Mouse (Mus musculus) adrenal gland, adult (tissue): ENCODE measurements at regions not wholly inside any gene's neighbourhood (a gene's known extent, or its start where the extent isn't known, plus 50 kb on each side); places are given as distances from the start of the nearest gene placed in this dataset.

Experiments used
- DNase-seq, 2 experiments: peaks; one replicate each; pipeline ENCODE4 v3.0.0; 2022 to 2023; ENCODE audit warnings: low spot score in 1 of 2; ENCODE audit not compliant: inconsistent age in 2 of 2

DNA sequence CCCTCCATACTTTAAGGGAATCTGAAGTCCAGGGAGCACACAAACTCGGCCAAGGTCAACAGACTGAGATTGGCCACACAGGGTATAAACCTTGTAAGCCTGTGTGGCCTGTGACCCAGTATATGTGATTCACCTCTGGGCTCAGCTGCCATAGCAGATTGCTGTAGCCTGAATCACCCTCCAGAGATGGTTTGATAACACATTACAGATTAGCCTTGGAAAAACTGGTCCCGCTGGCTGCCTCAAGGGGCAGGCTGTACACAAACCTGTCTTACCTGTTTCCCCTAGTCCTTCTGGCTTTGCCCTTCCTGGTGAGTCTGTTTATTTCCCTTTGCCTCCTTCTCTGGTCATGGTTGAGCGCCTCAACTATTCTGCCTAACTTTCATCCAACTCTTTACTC is 91.0 kb upstream of the Gm9972 start:
- peak; percentile 59 to 74 for DNase-seq

DNA sequence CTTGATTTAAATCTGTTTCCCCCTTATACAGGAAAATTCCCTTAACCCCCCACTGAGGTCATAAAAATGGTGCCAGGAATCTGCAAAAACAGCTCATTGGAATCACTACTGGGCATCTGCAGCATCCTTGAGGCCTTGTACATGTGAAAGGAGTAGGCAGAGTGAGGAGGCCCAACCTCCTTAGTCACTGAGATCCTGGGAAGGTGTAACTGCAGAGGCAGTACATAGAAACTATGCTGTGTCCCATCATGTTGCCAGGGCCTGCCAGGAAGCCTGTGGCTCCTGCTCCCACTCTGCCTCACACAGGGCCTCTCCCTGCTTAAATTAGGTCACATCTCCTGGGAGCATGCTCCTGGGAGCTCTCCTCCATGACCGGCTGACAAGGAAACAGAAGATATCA is 85.7 kb upstream of the Gm9972 start:
- DNase-seq = no peak

DNA sequence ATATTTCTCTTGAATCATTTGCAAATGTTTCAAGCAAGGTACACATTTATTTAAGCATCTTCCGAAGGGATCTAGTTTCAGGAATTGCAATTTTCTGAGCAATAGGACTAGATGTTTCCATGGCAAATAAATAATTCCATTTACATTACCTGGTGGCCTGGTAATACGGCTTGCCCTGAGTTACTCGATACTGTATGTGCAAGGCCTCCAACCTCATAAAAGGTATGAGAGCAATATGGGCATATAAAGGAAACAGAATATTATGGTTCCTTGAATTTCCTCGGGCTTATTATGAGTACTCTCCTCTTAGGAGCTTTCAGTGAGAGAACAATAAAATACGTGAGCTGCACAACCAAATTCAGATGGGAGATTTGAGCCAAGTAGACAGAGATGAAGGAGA is 81.4 kb upstream of the Gm9972 start:
- DNase-seq = no peak

DNA sequence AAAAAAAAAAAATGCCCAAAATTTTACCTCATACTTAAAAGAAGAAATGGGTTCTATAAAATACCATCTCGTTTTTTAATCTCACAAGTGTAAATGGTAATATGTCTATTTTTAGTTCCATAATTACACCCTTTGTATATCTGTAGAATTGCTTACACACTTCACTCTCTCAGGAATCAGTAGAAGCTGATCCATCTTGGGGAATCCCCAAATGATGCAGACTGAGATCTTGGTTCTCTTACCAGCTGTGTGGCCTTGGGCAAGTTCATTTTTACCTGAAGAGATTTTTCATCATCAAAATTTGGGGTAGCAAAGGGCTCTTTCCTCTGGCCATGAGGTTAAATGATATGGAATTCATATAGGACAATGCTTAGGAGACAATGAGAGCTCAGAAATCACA is 69.8 kb upstream of the Gm9972 start:
- DNase-seq = no peak

DNA sequence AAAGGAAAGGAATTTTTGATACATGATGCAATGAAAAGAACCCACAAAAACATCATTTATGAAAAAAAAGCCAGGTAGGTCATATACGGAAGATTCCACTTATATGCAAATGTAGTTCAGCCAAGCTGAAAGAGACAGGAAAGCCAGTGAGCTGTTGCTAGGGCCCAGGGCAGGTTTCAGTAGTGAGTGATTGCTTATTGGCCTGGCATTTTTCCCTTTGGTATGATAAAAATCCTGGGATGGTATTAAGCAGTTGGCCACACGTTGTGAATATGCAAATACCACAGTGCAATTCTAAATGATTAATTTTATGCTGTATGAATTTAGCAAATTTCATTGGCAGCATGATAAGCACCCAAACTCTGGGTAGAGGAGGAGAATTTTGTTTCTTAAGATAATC is 57.3 kb upstream of the Gm9972 start:
- DNase-seq = no peak
